Mouse (Mus musculus) cortical plate, adult 2 months (tissue): Measurements from ENCODE around the gene Gm29797. TPM values are rescaled to one million over a fixed set of nuclear protein-coding genes. Genes with fewer than 3 reads are reported as not detected.

Source experiments
- H3K27ac ChIP-seq: fragments of 200-500 bp; 2 replicates; pipeline ENCODE4 v1.5.1; 2012; ENCODE audit warnings: low read length, control low read depth, inconsistent platforms; ENCODE audit not compliant: insufficient read depth
- H3K4me1 ChIP-seq: fragments of 200-500 bp; 2 replicates; pipeline ENCODE4 v1.6.1; 2011; ENCODE audit warnings: low read length; ENCODE audit not compliant: control insufficient read depth, insufficient read depth
- H3K4me3 ChIP-seq: fragments of 200-500 bp; 2 replicates; pipeline ENCODE4 v1.5.1; 2011; ENCODE audit warnings: mild to moderate bottlenecking, low read length, control low read depth; ENCODE audit not compliant: insufficient read depth
- CTCF ChIP-seq: fragments of 200-500 bp; IDR thresholded peaks from 2 replicates; pipeline ENCODE4 v1.5.1; 2011; ENCODE audit warnings: mild to moderate bottlenecking, control low read depth, low read length; ENCODE audit not compliant: insufficient read depth; ENCODE audit errors: extremely low read depth
- POLR2A ChIP-seq: fragments of 200-500 bp; IDR thresholded peaks from 2 replicates; pipeline ENCODE4 v1.6.1; 2011; ENCODE audit warnings: mild to moderate bottlenecking, low read length, control low read depth; ENCODE audit not compliant: insufficient read depth; ENCODE audit errors: extremely low read depth
- polyA plus RNA-seq: library from polyadenylated mRNA; depleted of rRNA; stranded (reverse); fragments of >200 nt; gene quantifications from 2 replicates; pipeline ENCODE4 v1.2.3, GENCODE M21; 2012

The Gm29797 gene
- polyA plus RNA-seq, 1 experiment = 0.21 TPM

DNA sequence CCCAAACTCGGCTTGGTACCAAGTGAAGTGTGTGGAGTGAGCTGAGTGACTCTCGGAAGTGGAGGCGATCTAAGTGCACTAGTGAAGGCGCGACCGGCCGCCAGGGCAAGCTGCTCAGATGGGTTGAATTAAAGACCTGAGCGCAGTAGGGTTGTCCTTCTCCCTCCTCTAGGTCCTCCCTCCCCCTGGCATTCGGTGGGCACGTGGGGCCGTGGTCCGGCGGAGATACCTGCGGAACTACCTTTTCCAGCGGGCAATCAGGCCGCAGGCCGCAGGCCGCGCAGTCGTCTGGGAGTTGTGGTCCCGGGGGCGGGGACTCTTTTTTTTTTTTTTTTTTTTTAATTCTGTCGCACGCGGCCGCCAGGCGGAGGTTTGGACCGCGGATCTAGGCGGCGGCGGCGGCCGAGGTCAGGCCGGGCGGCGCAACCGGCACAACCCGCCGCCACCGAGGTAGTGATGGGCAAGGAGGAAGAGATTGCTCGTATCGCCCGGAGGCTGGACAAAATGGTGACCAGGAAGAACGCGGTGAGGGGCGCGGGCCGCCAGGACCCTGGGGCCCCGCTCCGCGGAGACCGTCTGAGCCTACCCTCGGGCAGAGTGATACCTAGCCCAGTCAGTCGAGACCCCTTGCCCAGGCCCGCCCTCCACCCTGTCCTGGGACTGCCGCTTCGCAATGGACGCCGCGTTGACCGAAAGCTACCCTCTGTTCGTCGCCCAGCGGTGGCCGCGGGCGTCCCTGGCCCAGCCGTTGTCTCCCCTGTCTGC lies 23.3 kb downstream of the Gm29797 start, which contains the start of gene Tcea2:
TSS of gene Tcea2 (plus strand) at position 360 of the 765 bp plus-strand sequence.
- TF ChIP-seq POLR2A (peak; percentile 36; the same call in 1 of the 2 replicates), CTCF (no peak)
- peak within 1 kb of the TSS; percentile 82 for H3K4me3 ChIP-seq

DNA sequence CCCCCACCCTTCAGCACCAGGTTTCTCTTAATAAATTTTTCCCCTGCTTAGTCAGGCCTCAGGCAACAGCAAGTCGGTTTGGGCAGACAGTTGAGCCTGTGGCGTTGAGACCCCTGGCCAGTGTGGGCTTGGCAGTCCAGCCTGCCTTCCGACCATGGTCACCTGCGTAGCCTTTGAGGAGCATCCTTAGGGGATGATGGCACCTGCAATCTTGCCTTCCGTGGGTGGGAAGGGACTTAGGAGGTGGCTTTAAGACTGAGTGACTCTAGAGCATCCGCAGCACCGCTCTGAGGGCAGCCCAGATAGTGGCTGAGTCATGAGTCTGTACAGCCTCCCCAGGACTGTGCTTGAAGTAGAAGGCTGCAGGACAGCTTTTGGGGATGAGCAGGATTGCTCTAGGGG lies 23.9 kb downstream of the Gm29797 start:
- TF ChIP-seq POLR2A (peak; percentile 39; the same call in 1 of the 2 replicates), CTCF (no peak)
- H3K4me1 ChIP-seq = peaks cover 5% of the 10 kb centered on the region; the same call in 1 of the 2 replicates
- H3K27ac ChIP-seq = peak overlapping the region; percentile 72
- H3K4me3 ChIP-seq = peak overlapping the region; percentile 82

More for the DNA sequence above, 23.3 kb downstream of the Gm29797 start, which contains the start of gene Tcea2:
- Histone ChIP-seq H3K4me1 (peaks cover 5% of the 10 kb centered on the region; the same call in 1 of the 2 replicates), H3K27ac (peak within 1 kb of the TSS; percentile 72)

DNA sequence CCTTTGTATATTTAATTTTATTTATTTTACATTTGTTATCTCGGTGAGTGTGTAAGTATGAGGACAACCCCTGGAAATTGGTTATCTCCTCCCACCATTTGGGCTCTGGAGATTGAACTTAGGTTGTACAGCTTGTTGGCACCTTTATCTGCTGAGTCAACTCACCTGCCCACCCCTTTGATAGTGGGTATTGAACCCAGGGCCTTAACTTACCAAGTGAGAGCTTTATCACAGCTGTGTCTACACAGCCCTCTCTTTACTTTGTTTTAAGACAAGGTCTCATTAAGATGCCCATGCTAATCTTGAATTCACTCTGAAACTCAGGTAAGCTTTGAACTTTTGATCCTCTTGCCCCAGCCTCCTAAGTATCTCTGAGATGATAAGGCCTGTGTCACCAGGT lies 25.1 kb downstream of the Gm29797 start:
- no peak for TF ChIP-seq CTCF
- TF ChIP-seq POLR2A = no peak
- Histone ChIP-seq H3K4me3 (no peak overlapping the region), H3K4me1 (peaks cover 5% of the 10 kb centered on the region; the same call in 1 of the 2 replicates), H3K27ac (no peak overlapping the region)

DNA sequence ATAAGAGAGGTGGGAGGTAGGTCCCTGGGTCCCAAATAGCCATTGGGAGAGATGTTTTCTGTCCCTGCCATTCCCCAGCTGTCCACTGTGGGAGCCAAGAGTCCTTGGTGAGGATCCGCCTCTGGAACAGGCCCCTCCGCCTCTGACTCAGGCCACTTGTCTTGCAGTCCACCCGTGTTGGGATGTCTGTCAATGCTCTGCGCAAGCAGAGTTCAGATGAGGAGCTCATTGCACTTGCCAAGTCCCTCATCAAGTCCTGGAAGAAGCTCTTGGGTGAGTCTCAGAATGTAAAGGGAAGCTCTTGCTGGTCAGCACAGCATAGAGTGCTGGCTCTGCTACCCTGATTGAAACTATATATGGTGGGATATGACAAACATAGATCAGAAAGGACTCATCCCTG lies 26.5 kb downstream of the Gm29797 start:
- Histone ChIP-seq H3K27ac (no peak overlapping the region), H3K4me1 (peaks cover 5% of the 10 kb centered on the region; the same call in 1 of the 2 replicates), H3K4me3 (no peak overlapping the region)
- TF ChIP-seq CTCF (no peak), POLR2A (no peak)

DNA sequence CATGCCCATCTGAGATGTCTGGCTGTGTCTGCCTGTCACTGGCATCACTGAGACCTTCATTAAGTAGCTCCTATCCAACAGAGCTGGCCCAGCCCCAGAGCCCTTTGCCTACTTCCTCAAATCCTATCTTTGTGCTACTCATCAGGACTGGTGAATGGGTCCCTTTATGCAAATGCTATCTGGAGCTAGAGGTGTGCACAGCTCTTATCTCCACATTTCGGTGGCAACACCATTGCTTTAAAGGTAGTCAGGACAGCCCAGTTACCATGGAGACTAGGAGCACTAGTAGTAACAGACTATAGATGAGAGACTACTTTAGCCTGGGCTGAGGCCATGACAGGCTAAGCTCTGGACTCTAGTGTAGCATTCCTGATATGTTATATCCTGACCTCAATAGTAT lies 27.9 kb downstream of the Gm29797 start:
- H3K4me1 ChIP-seq = peaks cover 7% of the 10 kb centered on the region; the same call in 1 of the 2 replicates
- H3K4me3 ChIP-seq = no peak overlapping the region
- no peak overlapping the region for H3K27ac ChIP-seq
- TF ChIP-seq CTCF (no peak), POLR2A (no peak)

DNA sequence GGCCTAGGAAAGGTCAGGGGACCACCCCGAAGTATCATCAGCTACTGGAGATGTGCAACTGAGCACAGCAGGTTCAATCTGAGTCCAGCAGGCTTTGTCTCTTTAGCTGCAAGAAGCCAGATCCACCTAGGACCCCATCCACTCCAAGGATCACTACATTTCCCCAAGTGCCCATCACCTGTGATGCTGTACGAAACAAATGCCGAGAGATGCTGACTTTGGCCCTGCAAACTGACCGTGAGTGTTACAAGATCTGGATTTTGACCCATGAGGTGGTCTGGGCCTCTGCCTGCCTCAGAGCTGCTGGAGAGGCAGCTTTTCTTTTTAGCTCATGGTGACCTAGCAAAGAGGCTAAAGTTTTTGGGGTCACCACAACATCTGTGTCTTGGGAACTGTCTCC lies 28.9 kb downstream of the Gm29797 start:
- TF ChIP-seq POLR2A (no peak), CTCF (no peak)
- Histone ChIP-seq H3K27ac (no peak overlapping the region), H3K4me1 (peaks cover 7% of the 10 kb centered on the region; the same call in 1 of the 2 replicates), H3K4me3 (no peak overlapping the region)

DNA sequence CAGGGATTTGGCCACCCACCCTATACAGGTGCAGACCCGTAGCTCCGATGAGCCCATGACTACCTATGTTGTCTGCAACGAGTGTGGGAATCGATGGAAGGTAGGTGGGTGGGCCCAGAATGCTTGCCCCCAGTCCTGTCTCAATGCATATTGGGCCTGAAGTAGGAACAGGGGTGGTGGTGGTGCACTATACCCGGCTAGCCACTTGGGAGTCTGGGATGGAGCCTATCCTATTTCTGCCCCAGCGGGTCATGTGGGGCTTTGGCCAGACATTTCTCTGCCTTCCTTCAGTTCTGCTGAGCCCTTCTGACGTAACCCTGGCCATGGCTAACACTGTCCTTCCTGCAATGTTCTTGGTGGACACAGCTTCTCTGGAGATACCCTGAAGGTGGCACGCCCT lies 30.8 kb downstream of the Gm29797 start:
- Histone ChIP-seq H3K4me1 (peaks cover 2% of the 10 kb centered on the region; the same call in 1 of the 2 replicates), H3K4me3 (no peak overlapping the region), H3K27ac (no peak overlapping the region)
- TF ChIP-seq CTCF (no peak), POLR2A (no peak)

DNA sequence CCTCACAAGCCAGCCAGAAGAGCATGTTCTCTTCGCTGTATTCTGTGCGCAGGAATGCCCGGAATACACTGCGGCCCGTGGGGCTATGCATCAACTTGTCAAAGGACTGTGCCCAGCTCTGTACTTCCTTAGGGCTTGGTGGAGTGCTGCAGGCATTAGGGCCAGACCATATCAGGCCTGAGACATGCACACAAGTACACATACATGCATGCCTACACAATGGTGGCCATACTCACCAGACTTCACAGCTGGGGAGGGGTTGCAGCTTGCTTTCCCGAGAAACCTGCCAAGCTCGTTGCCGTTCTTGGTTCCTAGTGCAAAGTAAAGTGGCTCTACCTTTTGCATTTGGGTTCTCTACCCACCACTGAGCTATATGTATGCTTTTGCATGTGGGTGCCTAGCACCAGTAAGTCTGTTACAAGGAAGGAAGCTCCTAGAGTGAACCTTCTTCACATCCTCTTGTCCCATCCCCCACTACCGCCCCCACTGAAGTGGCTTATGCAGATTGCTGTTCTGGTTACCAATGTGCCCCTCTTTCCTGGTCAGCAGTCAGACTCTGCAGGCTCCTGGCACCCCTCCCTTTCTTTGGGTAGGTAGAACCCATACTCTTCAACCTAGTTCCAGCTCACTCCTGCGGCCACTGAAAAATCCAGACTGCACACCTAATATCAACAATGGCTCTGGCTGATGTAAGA lies 32.8 kb downstream of the Gm29797 start:
- no peak overlapping the region for H3K27ac ChIP-seq
- peaks cover 2% of the 10 kb centered on the region; the same call in 1 of the 2 replicates for H3K4me1 ChIP-seq
- H3K4me3 ChIP-seq = no peak overlapping the region
- TF ChIP-seq CTCF (no peak), POLR2A (0 out of 2 replicates have a peak, but pooled peaks have one; percentile 9)

DNA sequence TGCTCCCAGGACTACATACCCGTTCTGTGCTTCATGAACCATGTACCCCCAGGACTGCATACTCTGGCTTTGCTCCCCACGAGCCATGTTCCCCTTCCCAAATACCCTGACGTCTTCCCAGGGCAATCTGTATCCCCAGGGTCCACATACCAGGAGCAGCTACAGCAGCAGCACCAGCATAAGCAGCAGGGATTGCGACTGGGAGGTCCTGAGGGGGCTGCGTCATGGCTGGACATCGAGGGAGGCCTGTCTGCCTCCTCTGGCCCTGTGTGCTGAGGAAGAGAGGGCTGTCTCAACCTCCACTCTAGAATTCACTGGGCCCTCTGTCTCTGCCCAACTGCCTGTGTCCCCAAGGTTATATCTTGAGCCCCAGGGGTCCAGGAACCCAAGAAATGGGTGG lies 34.2 kb downstream of the Gm29797 start:
- peaks cover 2% of the 10 kb centered on the region; the same call in 1 of the 2 replicates for H3K4me1 ChIP-seq
- no peak for TF ChIP-seq CTCF
- TF ChIP-seq POLR2A = no peak
- no peak overlapping the region for H3K27ac ChIP-seq
- no peak overlapping the region for H3K4me3 ChIP-seq

DNA sequence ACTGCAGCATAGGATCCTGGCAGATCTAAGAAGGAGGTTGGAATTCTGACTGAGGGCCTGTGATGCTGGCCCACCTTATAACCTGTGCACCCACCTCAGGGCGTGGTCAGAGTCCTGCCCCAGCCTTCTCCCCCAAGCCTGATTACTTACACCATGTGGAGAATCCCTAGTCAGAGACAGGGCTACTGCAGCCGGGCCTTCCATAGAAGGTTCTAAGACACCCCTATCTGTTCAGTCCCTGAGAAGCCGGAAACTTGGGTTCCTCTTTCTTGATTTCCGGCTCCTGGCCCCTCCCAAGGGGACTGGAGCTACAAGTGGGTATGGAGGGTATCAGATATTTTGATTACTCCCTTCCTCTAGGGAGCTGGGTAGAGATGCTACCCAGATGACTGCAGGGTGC lies 34.7 kb downstream of the Gm29797 start:
- Histone ChIP-seq H3K4me1 (peaks cover 2% of the 10 kb centered on the region; the same call in 1 of the 2 replicates), H3K27ac (no peak overlapping the region), H3K4me3 (no peak overlapping the region)
- TF ChIP-seq CTCF = no peak
